Mouse (Mus musculus) intestine, embryonic 14.5 days (tissue): ENCODE data around the gene Stat5b. TPM values are rescaled to one million over a fixed set of nuclear protein-coding genes. Genes with fewer than 3 reads are reported as not detected.

Source experiments
- ATAC-seq: fragments of 200-750 bp; cut with Nextera tagmentation; replicated peaks from 2 replicates; pipeline ENCODE4 v1.8.0; 2017; ENCODE audit warnings: low read depth, moderate number of reproducible peaks, moderate TSS enrichment, moderate library complexity; ENCODE audit not compliant: low FRiP score, low TSS enrichment
- DNase-seq: peaks from one replicate; pipeline ENCODE4 v3.0.0-alpha.2; 2018; ENCODE audit warnings: low spot score
- H3K27ac ChIP-seq: fragments of 300-500 bp; sonication (generic); 2 replicates; pipeline ENCODE4 v1.5.1; 2014; ENCODE audit warnings: low read depth, mild to moderate bottlenecking, control low read depth
- H3K27me3 ChIP-seq: fragments of 300-500 bp; sonication (generic); replicated peaks from 2 replicates; pipeline ENCODE4 v1.6.1; 2014; ENCODE audit warnings: low read length, control low read depth; ENCODE audit not compliant: control insufficient read depth, insufficient read depth
- H3K36me3 ChIP-seq: fragments of 300-500 bp; sonication (generic); 2 replicates; pipeline ENCODE4 v1.6.1; 2014; ENCODE audit warnings: low read length, control low read depth; ENCODE audit not compliant: control insufficient read depth, insufficient read depth
- H3K4me1 ChIP-seq: fragments of 300-500 bp; sonication (generic); replicated peaks from 2 replicates; pipeline ENCODE4 v1.6.1; 2014; ENCODE audit warnings: low read length, control low read depth, mixed read lengths; ENCODE audit not compliant: control insufficient read depth, insufficient read depth
- H3K4me2 ChIP-seq: fragments of 300-500 bp; sonication (generic); 2 replicates; pipeline ENCODE4 v1.6.1; 2014; ENCODE audit warnings: low read length
- H3K4me3 ChIP-seq: fragments of 300-500 bp; sonication (generic); 2 replicates; pipeline ENCODE4 v1.5.1; 2014; ENCODE audit warnings: low read depth, low read length, control low read depth, mixed read lengths
- H3K9ac ChIP-seq: fragments of 300-500 bp; sonication (generic); 2 replicates; pipeline ENCODE4 v1.6.1; 2014; ENCODE audit warnings: mild to moderate bottlenecking, low read length
- H3K9me3 ChIP-seq: fragments of 300-500 bp; sonication (generic); 2 replicates; pipeline ENCODE4 v1.6.1; 2016; ENCODE audit warnings: low read length, control low read depth; ENCODE audit not compliant: control insufficient read depth
- WGBS: fragments of 180-500 bp; shearing (Covaris S2); extraction: QIAGEN DNeasy Blood & Tissue Kit; methylation state at CpG from one replicate; pipeline ENCODE4 v1.1.7; 2014; 5-methylcytosine and 5-hydroxymethylcytosine counted together
- polyA plus RNA-seq: library from polyadenylated mRNA; unstranded; fragments of >200 nt; fragmentation: Nextera tagmentation; extraction: Ambion mirVana; gene quantifications from 2 replicates; pipeline ENCODE4 v1.2.1, GENCODE M21; 2014

Stat5b gene
- polyA plus RNA-seq, 1 experiment from 2014 or later: 27.8 TPM

GRCm38 (mm10) chr11:100746546-100746945 lies 104.0 kb downstream of the Stat5b start:
- no peak for ATAC-seq
- Histone ChIP-seq H3K9ac (no peak overlapping the region), H3K4me2 (no peak overlapping the region), H3K9me3 (no peaks in the 10 kb centered on the region), H3K27ac (no peak overlapping the region), H3K4me3 (no peak overlapping the region), H3K36me3 (no peaks in the 10 kb centered on the region), H3K27me3 (peaks cover 7% of the 10 kb centered on the region; the same call in 1 of the 2 replicates), H3K4me1 (no peaks in the 10 kb centered on the region)
- DNase-seq: no peak
- WGBS: 90% methylated on average over 10 of the region's 10 CpGs

DNA sequence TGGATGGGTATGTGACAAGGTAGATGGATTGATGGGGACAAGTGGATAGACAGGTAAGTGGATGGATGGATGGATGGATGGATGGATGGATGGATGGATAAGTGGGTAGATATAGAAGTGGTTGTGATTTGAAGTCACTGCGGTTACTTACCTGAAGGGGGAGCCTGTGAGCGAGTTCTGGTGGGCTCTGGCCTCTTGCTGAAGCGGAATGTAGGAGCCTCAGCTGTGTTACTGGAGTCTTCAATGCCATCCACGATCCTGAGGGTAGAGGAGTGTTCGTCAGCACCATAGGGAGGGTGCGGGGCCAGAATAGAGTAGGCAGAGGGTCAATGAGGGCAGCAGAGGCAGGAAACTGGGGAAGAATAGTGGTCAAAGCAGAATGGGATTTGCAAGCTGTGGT lies 105.4 kb downstream of the Stat5b start:
- peaks cover 5% of the 10 kb centered on the region; the same call in 1 of the 2 replicates for H3K27me3 ChIP-seq
- no peak for ATAC-seq
- H3K4me2 ChIP-seq: no peak overlapping the region
- H3K9me3 ChIP-seq: no peaks in the 10 kb centered on the region
- H3K9ac ChIP-seq: no peak overlapping the region
- no peaks in the 10 kb centered on the region for H3K4me1 ChIP-seq
- H3K4me3 ChIP-seq: no peak overlapping the region
- DNase-seq: peak; percentile 66
- WGBS: 15% methylated on average over 6 of the region's 6 CpGs
- no peaks in the 10 kb centered on the region for H3K36me3 ChIP-seq
- H3K27ac ChIP-seq: no peak overlapping the region

DNA sequence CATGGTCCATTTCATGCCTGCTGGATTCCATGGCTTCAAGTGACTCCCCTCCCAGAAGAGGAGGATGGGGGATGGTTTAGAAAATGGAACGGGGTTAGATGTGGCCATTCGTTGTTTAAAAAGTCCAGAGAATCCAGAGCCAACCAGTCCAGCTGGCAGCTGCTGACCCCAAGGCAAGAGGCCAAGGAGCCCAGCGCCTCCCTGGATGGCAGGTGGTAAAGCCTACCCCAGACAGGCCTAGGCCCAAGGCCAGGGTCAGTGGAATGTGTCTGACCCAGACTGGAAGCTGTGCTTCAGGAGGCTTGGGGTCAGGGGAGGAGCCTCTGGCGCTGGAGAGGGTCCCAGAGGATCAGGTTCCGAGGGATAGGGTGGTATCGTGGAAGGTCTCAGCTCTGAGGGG lies 109.2 kb downstream of the Stat5b start:
- no peak for ATAC-seq
- no peak overlapping the region for H3K4me3 ChIP-seq
- H3K4me1 ChIP-seq: peaks cover 12% of the 10 kb centered on the region
- H3K36me3 ChIP-seq: no peaks in the 10 kb centered on the region
- 73% methylated on average over 6 of the region's 6 CpGs for WGBS
- no peak overlapping the region for H3K27ac ChIP-seq
- H3K9me3 ChIP-seq: no peaks in the 10 kb centered on the region
- H3K27me3 ChIP-seq: no peaks in the 10 kb centered on the region
- H3K9ac ChIP-seq: no peak overlapping the region
- DNase-seq: no peak
- H3K4me2 ChIP-seq: no peak overlapping the region

GRCm38 (mm10) chr11:100738749-100739148 lies 111.8 kb downstream of the Stat5b start:
- Histone ChIP-seq H3K4me2 (peak overlapping the region; percentile 76), H3K36me3 (no peaks in the 10 kb centered on the region), H3K4me3 (peak overlapping the region; percentile 98), H3K4me1 (peaks cover 18% of the 10 kb centered on the region), H3K27me3 (no peaks in the 10 kb centered on the region), H3K9ac (peak overlapping the region; percentile 56), H3K9me3 (no peaks in the 10 kb centered on the region), H3K27ac (no peak overlapping the region)
- DNase-seq (no peak), ATAC-seq (0 out of 2 replicates have a peak, but pooled peaks have one; percentile 7)
- 16% methylated on average over 5 of the region's 5 CpGs for WGBS

GRCm38 (mm10) chr11:100738066-100738604 lies 112.4 kb downstream of the Stat5b start, which contains the start of gene Rab5c:
Gene Rab5c, minus strand, starts transcription at chr11:100738215.
- peak within 1 kb of the TSS; percentile 92 for H3K9ac ChIP-seq
- peak; percentile 98 for DNase-seq
- H3K4me1 ChIP-seq: peaks cover 18% of the 10 kb centered on the region
- H3K4me2 ChIP-seq: peak within 1 kb of the TSS; percentile 86
- H3K27ac ChIP-seq: peak within 1 kb of the TSS; percentile 69
- no peaks in the 10 kb centered on the region for H3K9me3 ChIP-seq
- no peaks in the 10 kb centered on the region for H3K27me3 ChIP-seq
- ATAC-seq: peak; percentile 99
- under 1% methylated on average over 39 of the region's 39 CpGs for WGBS
- no peaks in the 10 kb centered on the region for H3K36me3 ChIP-seq
- peak within 1 kb of the TSS; percentile 98 for H3K4me3 ChIP-seq

- ATAC-seq: no peak
- WGBS: 1% methylated on average over 13 of the region's 13 CpGs
- peak overlapping the region; percentile 86 for H3K4me2 ChIP-seq
- peak overlapping the region; percentile 92 for H3K9ac ChIP-seq
- H3K4me3 ChIP-seq: peak overlapping the region; percentile 98
- no peaks in the 10 kb centered on the region for H3K9me3 ChIP-seq
- 0 out of 2 replicates have a peak, but pooled peaks cover 4% of the 10 kb centered on the region for H3K36me3 ChIP-seq
- peak overlapping the region; percentile 43; the same call in 1 of the 2 replicates for H3K27ac ChIP-seq
- DNase-seq: no peak
- no peaks in the 10 kb centered on the region for H3K27me3 ChIP-seq
- peaks cover 18% of the 10 kb centered on the region for H3K4me1 ChIP-seq
Measured at GRCm38 (mm10) chr11:100737105-100737733, 113.3 kb downstream of the Stat5b start.

DNA sequence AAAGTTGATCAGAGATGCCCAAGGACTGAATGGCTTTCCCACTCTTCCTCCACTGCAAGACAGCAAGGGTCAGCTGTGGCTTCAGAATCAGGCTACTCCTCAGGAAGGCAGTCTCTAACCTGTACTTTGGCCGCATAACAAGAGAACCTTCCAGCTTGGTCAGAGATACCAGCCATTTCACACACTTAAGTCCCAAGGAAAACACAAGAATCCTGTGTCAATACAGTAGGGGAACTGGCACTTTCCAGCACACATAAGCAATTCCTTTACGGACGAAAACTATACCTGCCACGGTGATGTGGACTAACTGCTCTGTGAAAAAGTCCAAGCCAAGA lies 113.8 kb downstream of the Stat5b start:
- Histone ChIP-seq H3K4me2 (peak overlapping the region; percentile 86), H3K36me3 (0 out of 2 replicates have a peak, but pooled peaks cover 7% of the 10 kb centered on the region), H3K9ac (0 out of 2 replicates have a peak overlapping the region, but pooled peaks have one; percentile 92), H3K27ac (no peak overlapping the region), H3K4me3 (peak overlapping the region; percentile 98), H3K9me3 (no peaks in the 10 kb centered on the region), H3K27me3 (no peaks in the 10 kb centered on the region), H3K4me1 (peaks cover 18% of the 10 kb centered on the region)
- no peak for ATAC-seq
- no peak for DNase-seq
- 68% methylated on average over 4 of the region's 4 CpGs for WGBS

- peaks cover 18% of the 10 kb centered on the region for H3K4me1 ChIP-seq
- peak overlapping the region; percentile 21; the same call in 1 of the 2 replicates for H3K9ac ChIP-seq
- H3K27me3 ChIP-seq: no peaks in the 10 kb centered on the region
- H3K9me3 ChIP-seq: no peaks in the 10 kb centered on the region
- no peak overlapping the region for H3K4me3 ChIP-seq
- ATAC-seq: no peak
- no peak for DNase-seq
- WGBS: 71% methylated on average over 14 of the region's 14 CpGs
- 0 out of 2 replicates have a peak, but pooled peaks cover 7% of the 10 kb centered on the region for H3K36me3 ChIP-seq
- no peak overlapping the region for H3K27ac ChIP-seq
- H3K4me2 ChIP-seq: peak overlapping the region; percentile 86
Measured at GRCm38 (mm10) chr11:100735954-100736745, 114.4 kb downstream of the Stat5b start.
